Mouse (Mus musculus) brain, embryonic 14.5 days (tissue): Measurements from ENCODE around the gene Rad50.

Source experiments
- CTCF ChIP-seq: fragments of 200-500 bp; IDR thresholded peaks from 2 replicates; pipeline ENCODE4 v1.5.1; 2012; ENCODE audit warnings: inconsistent platforms, mild to moderate bottlenecking, moderate library complexity, borderline replicate concordance; ENCODE audit not compliant: insufficient read depth, insufficient read length; ENCODE audit errors: extremely low read depth
- POLR2A ChIP-seq: fragments of 200-500 bp; IDR thresholded peaks from 2 replicates; pipeline ENCODE4 v1.6.1; 2012; ENCODE audit warnings: mild to moderate bottlenecking, inconsistent platforms, borderline replicate concordance; ENCODE audit not compliant: poor library complexity, insufficient read depth, insufficient read length, severe bottlenecking; ENCODE audit errors: extremely low read depth

DNA sequence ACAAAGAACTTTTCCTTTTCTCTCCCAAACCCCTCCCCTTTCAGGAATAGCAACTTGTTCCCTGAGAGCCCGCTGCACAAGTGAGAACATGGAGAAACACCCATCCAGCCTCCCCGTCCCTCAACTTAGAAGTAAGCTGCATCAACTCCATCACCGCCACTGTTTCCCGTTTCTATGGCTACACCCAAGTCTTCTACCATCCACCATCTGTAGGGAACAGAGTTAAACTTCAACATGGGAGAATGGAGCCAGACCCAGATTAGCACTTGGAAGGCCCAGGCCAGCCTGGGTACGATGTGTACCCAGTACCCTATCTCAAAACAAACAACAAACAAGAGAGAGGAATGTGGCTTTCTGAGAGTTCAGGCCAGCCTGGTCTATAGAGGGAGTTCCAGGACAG lies 43.0 kb downstream of the Rad50 start:
- no peak for TF ChIP-seq CTCF
- no peak for TF ChIP-seq POLR2A
